Mouse (Mus musculus) forebrain, embryonic 13.5 days (tissue): Measurements from ENCODE around the gene Abca8b. TPM values are rescaled to one million over a fixed set of nuclear protein-coding genes. Genes with fewer than 3 reads are reported as not detected.

Experiments
- ATAC-seq: fragments of 200-750 bp; cut with Nextera tagmentation; 2 replicates; pipeline ENCODE4 v1.8.0; 2017
- H3K27ac ChIP-seq: fragments of 300-500 bp; sonication (generic); 2 replicates; pipeline ENCODE4 v1.5.1; 2015; ENCODE audit warnings: inconsistent platforms, mild to moderate bottlenecking, moderate library complexity
- H3K27me3 ChIP-seq: fragments of 300-500 bp; sonication (generic); 2 replicates; pipeline ENCODE4 v1.6.1; 2015; ENCODE audit warnings: mild to moderate bottlenecking, inconsistent platforms
- H3K36me3 ChIP-seq: fragments of 300-500 bp; sonication (generic); 2 replicates; pipeline ENCODE4 v1.6.1; 2015; ENCODE audit warnings: mild to moderate bottlenecking, inconsistent platforms; ENCODE audit not compliant: poor library complexity, severe bottlenecking
- H3K4me1 ChIP-seq: fragments of 300-500 bp; sonication (generic); 2 replicates; pipeline ENCODE4 v1.6.1; 2015; ENCODE audit warnings: inconsistent platforms
- H3K4me2 ChIP-seq: fragments of 300-500 bp; sonication (generic); 2 replicates; pipeline ENCODE4 v1.6.1; 2015; ENCODE audit warnings: inconsistent platforms, mild to moderate bottlenecking, moderate library complexity
- H3K4me3 ChIP-seq: fragments of 300-500 bp; sonication (generic); 2 replicates; pipeline ENCODE4 v1.5.1; 2015; ENCODE audit warnings: mild to moderate bottlenecking, inconsistent platforms
- H3K9ac ChIP-seq: fragments of 300-500 bp; sonication (generic); 2 replicates; pipeline ENCODE4 v1.6.1; 2015; ENCODE audit warnings: mild to moderate bottlenecking, inconsistent platforms
- H3K9me3 ChIP-seq: fragments of 300-500 bp; sonication (generic); replicated peaks from 2 replicates; pipeline ENCODE4 v1.6.1; 2016; ENCODE audit warnings: inconsistent platforms
- WGBS: fragments of 180-500 bp; shearing (Covaris S2); methylation state at CpG from one replicate; pipeline ENCODE4 v1.1.7; 2015; 5-methylcytosine and 5-hydroxymethylcytosine counted together
- polyA plus RNA-seq: library from polyadenylated mRNA; unstranded; fragments of >200 nt; fragmentation: Nextera tagmentation; extraction: Ambion mirVana; gene quantifications from 2 replicates; pipeline ENCODE4 v1.2.1, GENCODE M21; 2015

Abca8b gene
- polyA plus RNA-seq, 1 experiment from 2014 or later, result 0.63 TPM

DNA sequence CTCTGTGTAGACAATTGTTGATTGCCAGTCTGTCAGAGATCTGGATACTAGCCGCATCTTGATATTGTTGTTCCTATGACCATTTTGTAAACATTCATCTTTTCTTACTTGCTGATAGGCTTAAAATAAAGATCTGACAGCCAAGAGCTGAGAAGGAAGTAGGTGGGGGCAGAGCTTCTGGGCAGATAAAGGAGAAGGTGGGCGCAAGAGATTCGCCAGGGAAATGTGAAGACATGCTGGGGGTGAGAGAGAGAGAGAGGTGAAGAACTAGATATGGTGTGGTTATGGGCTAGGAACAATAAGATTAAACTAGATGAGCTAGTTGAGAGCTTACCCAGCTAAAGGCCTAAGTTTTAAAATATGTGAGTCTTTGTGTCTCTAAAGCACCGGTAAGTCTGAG is 106.0 kb downstream of the Abca8b start:
- no peaks in the 10 kb centered on the region for H3K4me1 ChIP-seq
- no peak overlapping the region for H3K4me2 ChIP-seq
- no peak overlapping the region for H3K27ac ChIP-seq
- H3K9me3 ChIP-seq, result no peaks in the 10 kb centered on the region
- 92% methylated on average over 4 of the region's 4 CpGs for WGBS
- ATAC-seq, result no peak
- no peak overlapping the region for H3K4me3 ChIP-seq
- H3K36me3 ChIP-seq, result no peaks in the 10 kb centered on the region
- no peaks in the 10 kb centered on the region for H3K27me3 ChIP-seq
- no peak overlapping the region for H3K9ac ChIP-seq

DNA sequence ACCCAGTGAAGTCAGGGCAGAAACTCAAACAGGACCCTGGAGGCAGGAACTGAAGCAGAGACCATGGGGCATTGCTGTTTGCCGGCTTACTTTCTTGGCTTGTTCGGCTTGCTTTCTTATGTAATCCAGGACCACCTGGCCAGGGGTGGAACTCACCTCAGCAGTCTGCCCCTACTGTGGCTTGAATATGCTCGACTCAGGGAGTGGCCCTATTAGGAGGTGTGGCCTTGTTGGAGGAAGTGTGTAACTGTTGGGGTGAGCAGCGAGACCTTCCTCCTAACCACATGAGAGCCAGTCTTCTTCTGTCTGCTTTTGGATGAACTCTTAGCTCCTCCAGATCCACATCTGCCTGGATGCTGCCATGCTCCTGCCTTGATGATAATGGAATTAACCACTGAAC is 108.9 kb downstream of the Abca8b start:
- 94% methylated on average over 4 of the region's 4 CpGs for WGBS
- H3K27ac ChIP-seq, result no peak overlapping the region
- no peaks in the 10 kb centered on the region for H3K27me3 ChIP-seq
- no peaks in the 10 kb centered on the region for H3K36me3 ChIP-seq
- no peaks in the 10 kb centered on the region for H3K4me1 ChIP-seq
- no peak for ATAC-seq
- H3K9me3 ChIP-seq, result no peaks in the 10 kb centered on the region
- H3K4me3 ChIP-seq, result no peak overlapping the region
- H3K9ac ChIP-seq, result no peak overlapping the region
- no peak overlapping the region for H3K4me2 ChIP-seq

DNA sequence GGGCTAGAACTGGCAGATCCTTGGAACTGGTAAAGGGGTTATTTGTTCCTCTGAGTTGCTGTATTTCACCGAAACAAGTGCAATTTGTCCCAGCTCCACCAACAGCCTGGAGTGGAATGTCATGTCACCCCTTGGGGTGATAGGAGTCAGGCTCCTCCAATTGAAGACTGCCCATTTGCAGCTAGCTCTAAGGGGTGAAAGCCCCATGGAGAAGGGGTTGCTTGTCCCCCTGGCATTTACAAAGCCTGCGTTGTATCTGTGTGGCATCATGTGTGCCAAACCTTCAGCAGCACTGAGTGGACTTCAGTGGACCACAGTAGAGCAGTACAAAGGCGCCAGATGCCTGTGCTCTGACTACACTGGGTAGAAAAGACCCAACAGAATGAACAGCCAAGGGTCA is 110.1 kb downstream of the Abca8b start:
- Histone ChIP-seq H3K27ac (no peak overlapping the region), H3K36me3 (no peaks in the 10 kb centered on the region), H3K4me1 (no peaks in the 10 kb centered on the region), H3K4me2 (no peak overlapping the region), H3K9ac (no peak overlapping the region), H3K4me3 (no peak overlapping the region), H3K9me3 (no peaks in the 10 kb centered on the region), H3K27me3 (no peaks in the 10 kb centered on the region)
- ATAC-seq, result no peak
- 95% methylated on average over 3 of the region's 3 CpGs for WGBS

DNA sequence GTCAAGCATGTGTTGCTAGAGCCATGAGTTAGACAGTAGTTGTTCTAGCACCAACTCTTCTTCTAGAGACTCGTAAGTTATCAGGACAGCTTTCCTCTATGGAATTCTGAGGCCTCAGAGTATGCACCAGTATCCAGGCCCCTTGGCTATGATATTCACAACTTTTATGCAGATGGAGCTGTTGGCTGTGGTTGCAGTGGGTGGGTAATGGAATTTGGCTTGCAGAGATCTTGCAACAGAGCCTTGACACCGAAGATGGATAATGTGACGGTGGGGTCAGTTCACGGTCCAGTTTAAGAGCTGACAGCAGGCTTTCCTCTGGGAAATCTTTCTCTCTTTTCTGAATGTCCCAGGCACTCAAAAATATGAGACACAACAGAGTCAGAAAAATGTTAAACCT is 110.8 kb downstream of the Abca8b start:
- Histone ChIP-seq H3K4me3 (no peak overlapping the region), H3K36me3 (no peaks in the 10 kb centered on the region), H3K4me2 (no peak overlapping the region), H3K9me3 (no peaks in the 10 kb centered on the region), H3K4me1 (no peaks in the 10 kb centered on the region), H3K27me3 (no peaks in the 10 kb centered on the region), H3K9ac (no peak overlapping the region), H3K27ac (no peak overlapping the region)
- 93% methylated on average over 4 of the region's 4 CpGs for WGBS
- no peak for ATAC-seq

DNA sequence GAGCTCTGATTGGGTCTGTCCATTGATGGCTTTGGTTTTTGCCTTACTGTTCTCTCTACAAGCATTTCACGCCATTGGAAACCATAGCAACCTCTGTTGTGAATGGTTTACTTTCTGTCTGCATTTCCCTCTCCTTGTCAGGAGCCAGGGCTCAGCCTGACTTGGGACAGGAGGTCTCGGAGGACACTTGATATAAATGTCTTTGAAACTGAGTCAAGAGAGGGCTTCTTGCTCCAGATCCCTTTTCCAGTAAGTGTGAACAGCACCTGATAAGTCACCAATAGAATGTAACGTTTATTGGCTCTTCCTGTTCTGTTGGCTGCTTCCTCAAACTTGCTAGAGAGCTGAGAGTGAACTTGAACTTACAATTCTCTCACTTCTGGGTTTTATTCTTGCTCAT is 111.5 kb downstream of the Abca8b start:
- Histone ChIP-seq H3K9me3 (no peaks in the 10 kb centered on the region), H3K4me1 (no peaks in the 10 kb centered on the region), H3K9ac (no peak overlapping the region), H3K36me3 (no peaks in the 10 kb centered on the region), H3K27ac (no peak overlapping the region), H3K27me3 (no peaks in the 10 kb centered on the region), H3K4me2 (no peak overlapping the region), H3K4me3 (no peak overlapping the region)
- whole genome bisulfite sequencing, result 67% methylated on average over 3 of the region's 3 CpGs
- no peak for ATAC-seq

Other genes with a start within 250 kb of the Abca8b start
- not detected in 2 replicates for gene 1700012B07Rik, start 167.8 kb downstream of the Abca8b start, polyA plus RNA-seq
- 0.25 and 0.37 TPM in 2 replicates for gene Abca8a, start 100.1 kb upstream of the Abca8b start, polyA plus RNA-seq
- gene Abca9, start 172.4 kb upstream of the Abca8b start, polyA plus RNA-seq, result 1.2 and 1.7 TPM in 2 replicates